Mouse (Mus musculus) stomach, postnatal 0 days (tissue): ENCODE measurements at regions not wholly inside any gene's neighbourhood (a gene's known extent, or its start where the extent isn't known, plus 50 kb on each side); places are given as distances from the start of the nearest gene placed in this dataset.

Experiments
- CTCF ChIP-seq: IDR thresholded peaks from 2 replicates; pipeline ENCODE4 v1.5.1; 2016; ENCODE audit warnings: antibody characterized with exemption, low read depth, mild to moderate bottlenecking, moderate library complexity
- EP300 ChIP-seq: optimal IDR thresholded peaks from 2 replicates; pipeline ENCODE3; 2016; ENCODE audit warnings: antibody characterized with exemption

GRCm38 (mm10) chr12:12687376-12687775 is 254.3 kb downstream of the Mycn start:
- TF ChIP-seq CTCF: no peak
- no peak for TF ChIP-seq EP300
